Mouse (Mus musculus) adrenal gland, adult 18-20 months (tissue): Measurements from ENCODE around the gene Gm28553. TPM values are rescaled to one million over a fixed set of nuclear protein-coding genes. Genes with fewer than 3 reads are reported as not detected.
"Not testable (repeated sequence)": the region's sequence is repeated elsewhere in the genome, so short reads cannot be mapped to it uniquely, and the experiment has no call there.

Experiments
- DNase-seq, 2 experiments: peaks; one replicate each; pipeline ENCODE4 v3.0.0; 2021 to 2022; ENCODE audit warnings: low spot score in 2 of 2
- long read RNA-seq, 2 experiments: library from polyadenylated mRNA; stranded (forward); transcript quantifications; one replicate each; pipeline ENCODE4 v2.0.0; 2021
- total RNA-seq, 2 experiments: library from RNA; stranded (reverse); gene quantifications; 1 replicate in 1 of 2; 2 replicates in 1 of 2; pipeline ENCODE4 v1.2.3; 2021

Gm28553 gene
- total RNA-seq = not detected
- long read RNA-seq, experiment 1 = 0 reads
- long read RNA-seq, experiment 2 = 0 reads

DNA sequence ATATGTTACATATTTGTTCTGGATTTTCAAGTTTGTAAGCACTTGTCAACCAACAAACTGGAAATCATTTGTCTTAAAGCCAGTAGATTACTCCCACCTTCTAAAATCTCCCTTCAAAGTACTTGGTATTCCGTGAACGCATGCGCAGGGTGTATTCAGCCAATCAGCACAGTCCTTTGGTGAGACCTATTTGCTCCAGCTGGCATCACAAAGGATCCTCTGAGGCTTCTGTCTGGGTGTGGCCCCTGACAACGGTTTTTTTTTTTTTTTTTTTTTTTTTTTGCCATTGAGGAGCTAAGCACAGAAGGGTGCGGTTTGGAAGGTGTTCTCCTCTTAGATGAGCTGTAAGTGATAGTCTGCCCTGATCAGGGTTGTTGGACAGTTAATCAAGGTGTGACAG, at the start of gene Gm28553:
TSS of gene Gm28553 (plus strand) at position 301 of the 400 bp plus-strand sequence.
- not testable (repeated sequence) for DNase-seq
